Mouse (Mus musculus): ENCODE measurements around the gene Fbxw8. TPM values are rescaled to one million over a fixed set of nuclear protein-coding genes. Genes with fewer than 3 reads are reported as not detected.

Fbxw8 gene
- total RNA-seq, 2 experiments from 2014 or later, result 2.9 to 4.4 TPM

GRCm38 (mm10) chr5:118081996-118082395 lies 73.3 kb downstream of the Fbxw8 start:
- ATAC-seq (replicated peaks; ENCODE audit: low FRiP score, poor library complexity, severe bottlenecking), result no peak

- no peak for ATAC-seq (replicated peaks; ENCODE audit: low FRiP score, poor library complexity, severe bottlenecking)
Measured at GRCm38 (mm10) chr5:118081374-118081949, 73.8 kb downstream of the Fbxw8 start.

GRCm38 (mm10) chr5:118079839-118080250 lies 75.4 kb downstream of the Fbxw8 start:
- ATAC-seq (replicated peaks; ENCODE audit: low FRiP score, poor library complexity, severe bottlenecking), result no peak

- no peak for ATAC-seq (replicated peaks; ENCODE audit: low FRiP score, poor library complexity, severe bottlenecking)
Measured at GRCm38 (mm10) chr5:118079354-118079753, 75.9 kb downstream of the Fbxw8 start.

GRCm38 (mm10) chr5:118078550-118078949 lies 76.7 kb downstream of the Fbxw8 start:
- no peak for ATAC-seq (replicated peaks; ENCODE audit: low FRiP score, poor library complexity, severe bottlenecking)

- no peak for ATAC-seq (replicated peaks; ENCODE audit: low FRiP score, poor library complexity, severe bottlenecking)
Measured at GRCm38 (mm10) chr5:118076721-118077592, 78.3 kb downstream of the Fbxw8 start.

GRCm38 (mm10) chr5:118073213-118073773 lies 82.0 kb downstream of the Fbxw8 start:
- no peak for ATAC-seq (replicated peaks; ENCODE audit: low FRiP score, poor library complexity, severe bottlenecking)

- no peak for ATAC-seq (replicated peaks; ENCODE audit: low FRiP score, poor library complexity, severe bottlenecking)
Measured at GRCm38 (mm10) chr5:118071766-118072165, 83.5 kb downstream of the Fbxw8 start.

GRCm38 (mm10) chr5:118069315-118069714 lies 85.9 kb downstream of the Fbxw8 start:
- ATAC-seq (replicated peaks; ENCODE audit: low FRiP score, poor library complexity, severe bottlenecking), result peak; percentile 49; the same call in 1 of the 2 replicates

GRCm38 (mm10) chr5:118067984-118068494 lies 87.2 kb downstream of the Fbxw8 start:
- no peak for ATAC-seq (replicated peaks; ENCODE audit: low FRiP score, poor library complexity, severe bottlenecking)

- ATAC-seq (replicated peaks; ENCODE audit: low FRiP score, poor library complexity, severe bottlenecking), result no peak
Measured at GRCm38 (mm10) chr5:118067572-118067971, 87.7 kb downstream of the Fbxw8 start.

GRCm38 (mm10) chr5:118066828-118067227 lies 88.4 kb downstream of the Fbxw8 start:
- ATAC-seq (replicated peaks; ENCODE audit: low FRiP score, poor library complexity, severe bottlenecking), result no peak

- no peak for ATAC-seq (replicated peaks; ENCODE audit: low FRiP score, poor library complexity, severe bottlenecking)
Measured at GRCm38 (mm10) chr5:118065516-118066255, 89.6 kb downstream of the Fbxw8 start.

GRCm38 (mm10) chr5:118064284-118064901 lies 90.9 kb downstream of the Fbxw8 start:
- no peak for ATAC-seq (replicated peaks; ENCODE audit: low FRiP score, poor library complexity, severe bottlenecking)

GRCm38 (mm10) chr5:118063181-118063621 lies 92.1 kb downstream of the Fbxw8 start:
- ATAC-seq (replicated peaks; ENCODE audit: low FRiP score, poor library complexity, severe bottlenecking), result no peak

GRCm38 (mm10) chr5:118061391-118061790 lies 93.9 kb downstream of the Fbxw8 start:
- ATAC-seq (replicated peaks; ENCODE audit: low FRiP score, poor library complexity, severe bottlenecking), result no peak

- ATAC-seq (replicated peaks; ENCODE audit: low FRiP score, poor library complexity, severe bottlenecking), result no peak
Measured at GRCm38 (mm10) chr5:118059646-118060045, 95.6 kb downstream of the Fbxw8 start.

- ATAC-seq (replicated peaks; ENCODE audit: low FRiP score, poor library complexity, severe bottlenecking), result no peak
Measured at GRCm38 (mm10) chr5:118058858-118059257, 96.4 kb downstream of the Fbxw8 start.

GRCm38 (mm10) chr5:118057508-118058111 lies 97.7 kb downstream of the Fbxw8 start:
- no peak for ATAC-seq (replicated peaks; ENCODE audit: low FRiP score, poor library complexity, severe bottlenecking)

Data from erythroblast, adult 5-6 weeks (primary cell).